25 mouse cellular contexts compared by ENCODE assay signal in genomic region chr5:81621715-81622114, GRCm38 (mm10).
"Had no signal": no experiment of that assay in that cellular context is flagged by ENCODE, and none has a peak within 500 bp of the region (broad histone marks: within the 10 kb centered on the region; RNA-seq: fewer than 3 reads in every experiment).

No protein-coding gene starts in this region.

- DNase-seq: gastrocnemius, adult 2 months; gastrocnemius, postnatal 10 days; gastrocnemius, postnatal 25 days; heart, adult 18-20 months; heart, postnatal 10 days; heart, postnatal 4 days; kidney, adult 18-20 months; kidney, adult 8-10 months; kidney, postnatal 10 days; kidney, postnatal 25 days; kidney, postnatal 4 days; layer of hippocampus, adult 9-11 months; liver; liver, embryonic 13.5 days had no signal

- H3K27ac ChIP-seq: gastrocnemius, adult 2 months; heart, embryonic 10.5 days; hindbrain, embryonic 15.5 days; intestine, embryonic 15.5 days; left cerebral cortex, adult 2 months; limb, embryonic 10.5 days; limb, embryonic 12.5 days; liver, embryonic 13.5 days; liver, embryonic 15.5 days had no signal

- ATAC-seq: inflammation-experienced regulatory T-cells, adult 6 months; intestine, embryonic 15.5 days; intestine, postnatal 0 days had no signal

- H3K4me3 ChIP-seq: gastrocnemius, adult 2 months; heart, embryonic 10.5 days; heart, embryonic 12.5 days; hindbrain, embryonic 13.5 days; hindbrain, embryonic 15.5 days; intestine, embryonic 15.5 days; left cerebral cortex, adult 2 months; limb, embryonic 10.5 days; limb, embryonic 12.5 days; liver, embryonic 13.5 days; liver, embryonic 15.5 days had no signal
